Mouse (Mus musculus) erythroblast, embryonic 14.5 days (primary cell): ENCODE data around the gene Zscan2.

Source experiments
- GATA1 ChIP-seq: IDR thresholded peaks from 2 replicates; pipeline ENCODE4 v1.6.1; 2012; ENCODE audit warnings: low read length, inconsistent platforms, mixed read lengths
- TAL1 ChIP-seq: IDR thresholded peaks from 3 replicates; pipeline ENCODE4 v1.6.1; 2012; ENCODE audit warnings: low read length, inconsistent platforms, mixed read lengths

DNA sequence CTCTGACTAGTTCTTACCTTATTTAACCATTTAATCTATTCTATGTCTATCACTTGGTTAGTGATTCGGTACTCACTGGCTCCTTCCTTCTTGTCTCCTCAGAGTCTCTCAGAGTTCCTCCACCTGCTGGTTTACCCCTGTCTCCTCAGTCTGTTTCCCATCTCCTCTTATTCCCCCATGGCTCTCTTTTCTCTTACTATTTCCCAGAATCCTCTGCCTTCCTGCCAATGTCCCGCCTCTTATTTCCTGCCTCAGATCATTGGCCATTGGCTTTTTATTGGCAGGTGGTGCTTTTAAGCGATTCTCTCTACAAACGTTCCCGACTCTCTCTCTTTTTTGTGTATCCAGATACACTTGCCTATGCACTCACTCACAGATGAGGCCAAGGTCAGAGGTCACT, 14.0 kb upstream of the Zscan2 start:
- TF ChIP-seq TAL1 (no peak), GATA1 (no peak)
